Mouse (Mus musculus) CH12.LX (cell line): ENCODE results near the gene Akap12.

Source experiments
- CHD2 ChIP-seq: IDR thresholded peaks from 2 replicates; pipeline ENCODE4 v1.6.1; 2011; ENCODE audit warnings: low read length, improper control_type of control experiment
- CTCF ChIP-seq, 2 experiments: IDR thresholded peaks in 1 of 2; conservative IDR thresholded peaks in 1 of 2; 2 replicates each; pipeline ENCODE4 v1.5.1; 2011 to 2012; ENCODE audit warnings: low read depth in 2 of 2, low read length in 2 of 2, improper control_type of control experiment in 1 of 2, inconsistent platforms in 1 of 2, mild to moderate bottlenecking in 1 of 2, moderate library complexity in 1 of 2
- E2F4 ChIP-seq: IDR thresholded peaks from 2 replicates; pipeline ENCODE4 v1.6.1; 2011; ENCODE audit warnings: low read depth, low read length, improper control_type of control experiment; ENCODE audit not compliant: insufficient replicate concordance
- EP300 ChIP-seq: IDR thresholded peaks from 2 replicates; pipeline ENCODE4 v1.6.1; 2011; ENCODE audit warnings: low read length, improper control_type of control experiment
- ETS1 ChIP-seq: conservative IDR thresholded peaks from 2 replicates; pipeline ENCODE4 v1.6.1; 2012; ENCODE audit warnings: low read depth, mild to moderate bottlenecking, inconsistent platforms, low read length, improper control_type of control experiment, moderate library complexity
- HCFC1 ChIP-seq: IDR thresholded peaks from 2 replicates; pipeline ENCODE4 v1.6.1; 2012; ENCODE audit warnings: low read depth, mild to moderate bottlenecking, inconsistent platforms, low read length, improper control_type of control experiment
- MAZ ChIP-seq: IDR thresholded peaks from 2 replicates; pipeline ENCODE4 v1.6.1; 2012; ENCODE audit warnings: low read depth, mild to moderate bottlenecking, inconsistent platforms, low read length, improper control_type of control experiment, moderate library complexity
- POLR2A ChIP-seq: IDR thresholded peaks from 2 replicates; pipeline ENCODE4 v1.6.1; 2011; ENCODE audit warnings: low read depth, mild to moderate bottlenecking, improper control_type of control experiment, low read length
- POLR2AphosphoS2 ChIP-seq: IDR thresholded peaks from 2 replicates; pipeline ENCODE4 v1.6.1; 2011; ENCODE audit warnings: low read depth, low read length, improper control_type of control experiment
- SIN3A ChIP-seq: IDR thresholded peaks from 2 replicates; pipeline ENCODE4 v1.6.1; 2012; ENCODE audit warnings: low read length, improper control_type of control experiment, inconsistent platforms
- ZKSCAN1 ChIP-seq: IDR thresholded peaks from 2 replicates; pipeline ENCODE4 v1.6.1; 2012; ENCODE audit warnings: low read depth, inconsistent platforms, low read length, improper control_type of control experiment, borderline replicate concordance

DNA sequence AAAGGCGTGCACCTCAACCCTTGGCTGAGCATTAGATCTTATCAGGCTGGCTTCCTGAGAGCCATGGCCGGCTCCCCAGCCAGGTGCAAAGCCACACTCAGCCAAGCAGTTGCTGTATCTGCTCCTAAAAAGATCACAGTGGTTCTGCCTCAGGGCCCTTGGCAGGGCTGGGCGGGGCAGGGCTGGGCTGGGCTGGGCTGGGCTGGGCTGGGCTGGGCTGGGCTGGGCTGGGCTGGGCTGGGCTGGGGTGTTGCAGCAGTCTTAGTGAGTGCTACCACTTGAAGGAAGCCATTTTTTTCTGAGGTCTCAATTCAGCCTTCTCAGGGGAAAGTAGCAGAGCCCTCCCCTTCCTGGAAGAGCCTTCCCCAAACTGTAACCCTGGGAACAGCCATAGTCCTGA, 15.5 kb upstream of the Akap12 start:
- TF ChIP-seq ZKSCAN1 (no peak), SIN3A (no peak), EP300 (no peak), E2F4 (no peak), POLR2AphosphoS2 (no peak), HCFC1 (no peak), POLR2A (no peak; the same call in 1 of the 2 replicates), MAZ (no peak), CTCF (conservative IDR thresholded peaks at IDR 0.05 in 1 of 2, IDR thresholded peaks at IDR 0.05 in 1 of 2; ENCODE audit: low read depth in 2 of 2, low read length in 2 of 2) (no peak), CHD2 (no peak), ETS1 (no peak)
